Mouse (Mus musculus) heart, adult 2 months (tissue): ENCODE results near the gene Rhd. TPM values are rescaled to one million over a fixed set of nuclear protein-coding genes. Genes with fewer than 3 reads are reported as not detected.

Experiments used
- DNase-seq, 2 experiments: peaks; one replicate each; pipeline ENCODE4 v3.0.0; 2021
- H3K27ac ChIP-seq: fragments of 200-600 bp; 2 replicates; pipeline ENCODE4 v1.8.1; 2022
- H3K27me3 ChIP-seq: fragments of 200-500 bp; 2 replicates; pipeline ENCODE4 v1.6.1; 2012; ENCODE audit warnings: mild to moderate bottlenecking, low read length, inconsistent platforms, mixed read lengths; ENCODE audit not compliant: control insufficient read depth, insufficient read depth
- H3K36me3 ChIP-seq: fragments of 200-500 bp; 2 replicates; pipeline ENCODE4 v1.6.1; 2012; ENCODE audit warnings: low read length, inconsistent platforms; ENCODE audit not compliant: control insufficient read depth, insufficient read depth
- H3K4me1 ChIP-seq: fragments of 200-500 bp; 2 replicates; pipeline ENCODE4 v1.6.1; 2011; ENCODE audit warnings: low read length; ENCODE audit not compliant: control insufficient read depth, insufficient read depth
- H3K4me3 ChIP-seq: fragments of 200-600 bp; 2 replicates; pipeline ENCODE4 v1.8.1; 2022
- H3K79me2 ChIP-seq: fragments of 200-500 bp; replicated peaks from 2 replicates; pipeline ENCODE4 v1.6.1; 2012; ENCODE audit warnings: mild to moderate bottlenecking, inconsistent platforms, low read length, moderate library complexity, mixed read lengths; ENCODE audit not compliant: control insufficient read depth, insufficient read depth
- H3K9ac ChIP-seq: fragments of 200-500 bp; 2 replicates; pipeline ENCODE4 v1.6.1; 2012; ENCODE audit warnings: low read depth, mild to moderate bottlenecking, control low read depth, inconsistent platforms, low read length, mixed read lengths
- CTCF ChIP-seq: fragments of 200-600 bp; IDR thresholded peaks from 2 replicates; pipeline ENCODE4 v1.8.1; 2022; ENCODE audit warnings: antibody characterized with exemption, mild to moderate bottlenecking, moderate library complexity
- EP300 ChIP-seq: fragments of 200-500 bp; IDR thresholded peaks from 2 replicates; pipeline ENCODE4 v1.6.1; 2011; ENCODE audit warnings: low read depth, low read length, control low read depth; ENCODE audit not compliant: insufficient read depth
- POLR2A ChIP-seq: fragments of 200-500 bp; IDR thresholded peaks from 2 replicates; pipeline ENCODE4 v1.6.1; 2011; ENCODE audit warnings: mild to moderate bottlenecking, low read depth, low read length, control low read depth; ENCODE audit not compliant: insufficient read depth
- WGBS: fragments of 180-500 bp; shearing (Covaris S2); methylation state at CpG from one replicate; pipeline ENCODE4 v1.1.7; 2018; 5-methylcytosine and 5-hydroxymethylcytosine counted together
- intact Hi-C: fragments of 180-260 bp; cut with DNase I; formaldehyde crosslinking; loops from one replicate; pipeline ENCODE4 v1.15.1; 2025
- polyA plus RNA-seq: library from polyadenylated mRNA; depleted of rRNA; stranded (reverse); fragments of >200 nt; gene quantifications from 2 replicates; pipeline ENCODE4 v1.2.3, GENCODE M21; 2012
- total RNA-seq, 2 experiments: library from RNA; stranded (reverse); gene quantifications; 2 replicates each; pipeline ENCODE4 v1.2.3; 2021

The Rhd gene
- total and polyA plus RNA-seq, 3 experiments: 3.2 to 6.0 (median 5.7) TPM

DNA sequence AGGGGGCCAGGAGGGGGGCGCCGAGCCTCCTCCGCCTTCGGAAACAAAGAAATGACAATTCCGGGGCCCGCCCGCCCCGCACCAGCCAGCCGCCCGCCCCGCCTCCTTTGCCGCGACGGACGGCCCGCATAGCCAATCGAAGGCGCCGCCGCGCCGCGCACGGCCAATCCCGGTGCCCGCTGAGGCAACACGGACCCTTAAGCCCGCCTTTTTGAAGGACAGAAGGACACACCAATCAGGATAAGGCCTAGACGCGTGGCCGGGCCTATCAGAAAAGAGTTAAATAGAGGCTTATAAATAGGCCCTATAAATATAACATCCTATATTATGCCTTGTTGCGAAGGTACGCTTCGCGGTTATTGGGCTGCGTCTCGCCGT, 11.1 kb upstream of the Rhd start, which contains the start of gene Maco1:
TSS of gene Maco1 (minus strand) at position 87 of the 378 bp plus-strand sequence.
- TF ChIP-seq CTCF (no peak), POLR2A (no peak; the same call in 1 of the 2 replicates), EP300 (no peak)
- Histone ChIP-seq H3K27me3 (no peaks in the 10 kb centered on the region), H3K9ac (peak within 1 kb of the TSS; percentile 100), H3K79me2 (peaks cover 3% of the 10 kb centered on the region; the same call in 1 of the 2 replicates), H3K4me1 (peaks cover 4% of the 10 kb centered on the region), H3K27ac (peak within 1 kb of the TSS; percentile 95), H3K4me3 (peak within 1 kb of the TSS; percentile 79), H3K36me3 (peaks cover 6% of the 10 kb centered on the region)
- intact Hi-C loops: no loop called here
- DNase-seq: peak; percentile 100
- under 1% methylated on average over 38 of the region's 38 CpGs for WGBS

DNA sequence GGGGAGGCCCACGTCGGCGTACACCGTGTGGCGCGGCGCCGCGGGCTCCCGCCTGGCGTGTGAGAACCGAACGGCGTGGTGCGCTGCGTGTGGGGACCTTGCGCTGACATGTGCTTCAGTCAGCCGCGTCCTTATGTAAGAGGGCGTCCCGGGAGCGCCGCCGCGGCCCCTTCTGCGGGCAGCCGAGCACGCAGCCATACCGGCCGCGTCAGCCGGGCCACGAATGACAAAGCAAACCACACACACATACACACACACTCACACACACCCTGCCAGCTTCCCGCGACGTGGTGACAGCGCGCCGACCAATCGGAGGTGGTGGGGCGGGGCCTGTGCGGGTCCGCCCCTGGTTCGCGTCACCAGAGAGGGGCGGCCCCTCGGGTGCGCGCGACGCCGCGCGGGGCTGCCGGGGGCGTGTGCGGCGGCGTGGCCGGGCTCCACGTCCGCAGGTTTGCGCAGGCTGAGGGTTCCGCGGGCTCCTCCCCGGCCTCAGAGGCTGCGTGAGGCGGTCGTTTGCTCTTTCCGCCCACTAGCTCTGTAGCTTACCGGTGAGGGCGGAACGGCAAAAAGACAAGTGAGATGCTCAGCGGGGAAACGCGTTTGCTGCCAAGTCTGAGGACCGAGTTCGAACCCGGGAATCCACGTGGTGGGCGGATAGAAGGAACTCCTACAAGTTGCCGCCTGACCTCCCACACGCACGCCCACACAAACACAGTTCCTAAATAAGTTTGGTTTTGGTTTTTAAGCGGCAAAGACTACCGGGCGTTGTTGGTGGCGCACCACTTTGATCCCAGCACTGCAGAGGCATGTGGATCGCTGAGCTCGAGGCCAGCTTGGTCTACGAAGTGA, 10.5 kb upstream of the Rhd start:
- Histone ChIP-seq H3K4me3 (peak overlapping the region; percentile 79), H3K9ac (peak overlapping the region; percentile 73), H3K36me3 (peaks cover 6% of the 10 kb centered on the region), H3K79me2 (peaks cover 3% of the 10 kb centered on the region; the same call in 1 of the 2 replicates), H3K27ac (peak overlapping the region; percentile 95), H3K4me1 (peaks cover 3% of the 10 kb centered on the region), H3K27me3 (no peaks in the 10 kb centered on the region)
- WGBS: 1% methylated on average over 89 of the region's 91 CpGs
- intact Hi-C loops: no loop called here
- peak; percentile 96 for DNase-seq
- no peak for TF ChIP-seq EP300
- TF ChIP-seq POLR2A: peak; percentile 76
- TF ChIP-seq CTCF: no peak

DNA sequence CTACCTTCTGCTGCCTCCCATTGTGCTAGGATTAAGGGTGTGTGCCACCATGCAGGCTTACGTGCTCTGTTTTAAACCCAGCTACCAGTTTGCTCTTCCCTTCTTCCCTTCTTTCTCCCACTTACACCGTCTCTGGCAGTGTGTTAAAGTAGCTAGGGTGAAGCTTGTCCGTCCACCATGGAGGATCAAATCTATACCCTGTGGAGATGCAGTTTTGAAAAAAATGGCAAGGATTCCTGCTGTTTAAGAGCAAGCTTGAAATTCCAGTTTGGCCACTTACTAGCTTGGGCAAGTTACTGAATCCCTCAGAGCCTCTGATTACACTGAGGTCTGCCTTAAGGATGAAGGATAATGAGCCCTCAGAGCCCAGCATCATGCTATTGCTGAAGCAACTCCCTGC, 9.0 kb upstream of the Rhd start:
- Histone ChIP-seq H3K79me2 (peaks cover 3% of the 10 kb centered on the region; the same call in 1 of the 2 replicates), H3K27me3 (no peaks in the 10 kb centered on the region), H3K4me1 (peaks cover 3% of the 10 kb centered on the region), H3K36me3 (peaks cover 6% of the 10 kb centered on the region), H3K9ac (no peak overlapping the region), H3K27ac (no peak overlapping the region), H3K4me3 (no peak overlapping the region)
- TF ChIP-seq CTCF (no peak), EP300 (no peak), POLR2A (no peak)
- intact Hi-C loops: loop anchor here (5.0 kb wide), 1 partner anchor 52 kb away; no protein-coding TSS in a partner anchor
- WGBS: 81% methylated on average over 3 of the region's 3 CpGs
- no peak for DNase-seq

DNA sequence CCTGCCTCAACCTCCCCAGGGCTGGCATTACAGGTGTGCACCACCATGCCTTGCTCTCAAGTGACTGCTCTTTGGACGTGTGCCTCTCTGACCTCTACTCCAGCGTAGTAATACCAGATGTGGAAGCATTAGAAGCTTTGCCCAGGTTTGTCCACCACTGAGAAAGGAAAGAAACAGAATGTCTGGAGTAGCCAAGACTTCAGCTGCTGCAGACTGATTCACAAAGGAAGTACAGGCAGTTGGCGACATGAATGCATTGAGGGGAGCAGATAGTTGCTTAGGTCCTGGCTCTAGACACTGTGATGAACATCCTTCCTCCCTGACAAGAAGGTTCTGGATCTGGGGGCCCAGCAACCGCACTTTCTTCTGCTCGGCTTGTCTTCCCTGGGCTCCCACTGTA, 8.3 kb upstream of the Rhd start:
- H3K79me2 ChIP-seq: peaks cover 3% of the 10 kb centered on the region; the same call in 1 of the 2 replicates
- no peak for TF ChIP-seq POLR2A
- no peak for TF ChIP-seq EP300
- no peak for TF ChIP-seq CTCF
- 52% methylated on average over 5 of the region's 5 CpGs for WGBS
- DNase-seq: no peak
- H3K9ac ChIP-seq: no peak overlapping the region
- H3K27ac ChIP-seq: no peak overlapping the region
- peaks cover 6% of the 10 kb centered on the region for H3K36me3 ChIP-seq
- peaks cover 3% of the 10 kb centered on the region for H3K4me1 ChIP-seq
- H3K27me3 ChIP-seq: no peaks in the 10 kb centered on the region
- intact Hi-C loops: loop anchor here (5.0 kb wide), 1 partner anchor 51 kb away; no protein-coding TSS in a partner anchor
- H3K4me3 ChIP-seq: no peak overlapping the region

DNA sequence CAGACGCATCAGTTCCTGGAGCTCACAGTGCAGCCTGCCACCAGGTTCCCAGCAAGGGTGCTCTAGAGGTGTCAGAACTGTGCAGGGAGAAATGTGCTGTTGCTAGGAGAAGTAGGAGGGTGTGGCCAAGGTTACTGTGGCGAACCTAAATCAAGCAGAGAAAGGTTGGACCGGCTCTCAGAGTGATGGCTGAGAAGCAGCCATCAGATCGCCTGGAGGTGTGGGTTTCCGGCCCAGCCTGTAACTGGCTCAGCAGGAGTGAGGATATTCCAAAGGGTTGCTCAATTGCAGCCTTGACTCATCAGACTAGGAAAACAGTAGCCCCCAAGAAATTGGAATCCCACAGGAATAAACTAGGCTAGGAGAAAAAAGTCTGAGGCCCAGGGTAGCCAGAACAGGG, 7.8 kb upstream of the Rhd start:
- H3K27ac ChIP-seq: no peak overlapping the region
- no peak overlapping the region for H3K4me3 ChIP-seq
- H3K79me2 ChIP-seq: peaks cover 3% of the 10 kb centered on the region; the same call in 1 of the 2 replicates
- TF ChIP-seq CTCF: no peak
- TF ChIP-seq POLR2A: no peak
- TF ChIP-seq EP300: no peak
- H3K4me1 ChIP-seq: peaks cover 3% of the 10 kb centered on the region
- no peak overlapping the region for H3K9ac ChIP-seq
- H3K27me3 ChIP-seq: no peaks in the 10 kb centered on the region
- peaks cover 5% of the 10 kb centered on the region for H3K36me3 ChIP-seq
- no peak for DNase-seq
- intact Hi-C loops: loop anchor here (5.0 kb wide), 1 partner anchor 51 kb away; no protein-coding TSS in a partner anchor
- WGBS: 62% methylated on average over 5 of the region's 5 CpGs

DNA sequence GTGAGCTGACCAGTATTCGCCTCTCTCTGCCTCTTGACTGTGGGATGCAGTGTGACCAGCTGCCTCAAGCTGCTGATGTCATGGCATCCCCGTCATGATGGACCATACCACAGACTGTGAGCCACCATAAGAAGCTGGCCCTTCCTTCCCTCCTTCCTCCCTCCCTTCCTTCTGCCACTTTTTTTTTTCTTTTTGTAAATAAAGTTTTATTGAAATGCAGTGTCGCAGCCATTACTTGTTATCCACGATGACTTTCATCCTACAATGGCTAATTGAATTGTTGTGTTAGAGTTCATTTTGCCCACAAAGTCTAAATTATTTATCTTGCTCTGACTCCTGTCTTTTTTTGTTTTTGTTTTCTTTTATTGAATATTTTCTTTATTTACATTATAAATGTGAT, 5.8 kb upstream of the Rhd start:
- Histone ChIP-seq H3K79me2 (no peaks in the 10 kb centered on the region), H3K36me3 (no peaks in the 10 kb centered on the region), H3K27ac (no peak overlapping the region), H3K4me1 (no peaks in the 10 kb centered on the region), H3K27me3 (no peaks in the 10 kb centered on the region), H3K4me3 (no peak overlapping the region), H3K9ac (no peak overlapping the region)
- WGBS: 84% methylated on average over 4 of the region's 4 CpGs
- DNase-seq: no peak
- TF ChIP-seq CTCF: no peak
- TF ChIP-seq POLR2A: no peak
- TF ChIP-seq EP300: no peak
- intact Hi-C loops: loop anchor here (5.0 kb wide), 1 partner anchor 49 kb away; no protein-coding TSS in a partner anchor
